Mouse (Mus musculus): Measurements from ENCODE around the gene Clic6.

The Clic6 gene

GRCm38 (mm10) chr16:92535258-92535657, 49.7 kb downstream of the Clic6 start:
- DNase-seq, result no peak

- no peak for DNase-seq
Observed at GRCm38 (mm10) chr16:92538356-92538755, 52.8 kb downstream of the Clic6 start.

GRCm38 (mm10) chr16:92544264-92544663, 58.7 kb downstream of the Clic6 start:
- DNase-seq, result no peak

- no peak for DNase-seq
Observed at GRCm38 (mm10) chr16:92548651-92549050, 63.1 kb downstream of the Clic6 start.

- DNase-seq, result no peak
Observed at GRCm38 (mm10) chr16:92551266-92552105, 66.0 kb downstream of the Clic6 start.

- no peak for DNase-seq
Observed at GRCm38 (mm10) chr16:92552106-92552382, 66.5 kb downstream of the Clic6 start.

- no peak for DNase-seq
Observed at GRCm38 (mm10) chr16:92552858-92553257, 67.3 kb downstream of the Clic6 start.

- DNase-seq, result no peak
Observed at GRCm38 (mm10) chr16:92555051-92555450, 69.5 kb downstream of the Clic6 start.

GRCm38 (mm10) chr16:92565291-92565690, 79.8 kb downstream of the Clic6 start:
- peak; percentile 7 for DNase-seq

GRCm38 (mm10) chr16:92565708-92566107, 80.2 kb downstream of the Clic6 start:
- DNase-seq, result peak; percentile 61

- no peak for DNase-seq
Observed at GRCm38 (mm10) chr16:92566146-92566545, 80.6 kb downstream of the Clic6 start.

- DNase-seq, result no peak
Observed at GRCm38 (mm10) chr16:92571246-92571645, 85.7 kb downstream of the Clic6 start.

- no peak for DNase-seq
Observed at GRCm38 (mm10) chr16:92573193-92573592, 87.7 kb downstream of the Clic6 start.

GRCm38 (mm10) chr16:92575792-92576191, 90.3 kb downstream of the Clic6 start:
- DNase-seq, result no peak

GRCm38 (mm10) chr16:92577381-92577780, 91.8 kb downstream of the Clic6 start:
- no peak for DNase-seq

- DNase-seq, result no peak
Observed at GRCm38 (mm10) chr16:92578915-92579653, 93.5 kb downstream of the Clic6 start.

- DNase-seq, result no peak
Observed at GRCm38 (mm10) chr16:92580981-92581380, 95.4 kb downstream of the Clic6 start.

- no peak for DNase-seq
Observed at GRCm38 (mm10) chr16:92581767-92582166, 96.2 kb downstream of the Clic6 start.

GRCm38 (mm10) chr16:92587836-92588235, 102.3 kb downstream of the Clic6 start:
- DNase-seq, result no peak
